Mouse (Mus musculus) neural tube, embryonic 13.5 days (tissue): Measurements from ENCODE around the gene Pelp1. TPM values are rescaled to one million over a fixed set of nuclear protein-coding genes. Genes with fewer than 3 reads are reported as not detected.
"Not testable (repeated sequence)": the region's sequence is repeated elsewhere in the genome, so short reads cannot be mapped to it uniquely, and the experiment has no call there.

Experiments used
- ATAC-seq: fragments of 200-750 bp; cut with Nextera tagmentation; 2 replicates; pipeline ENCODE4 v1.8.0; 2017; ENCODE audit warnings: low read depth, mild to moderate bottlenecking, moderate TSS enrichment, moderate library complexity
- H3K27ac ChIP-seq: fragments of 300-500 bp; sonication (generic); replicated peaks from 2 replicates; pipeline ENCODE4 v1.5.1; 2015; ENCODE audit warnings: moderate library complexity, mild to moderate bottlenecking, inconsistent platforms
- H3K27me3 ChIP-seq: fragments of 300-500 bp; sonication (generic); 2 replicates; pipeline ENCODE4 v1.6.1; 2015; ENCODE audit warnings: mild to moderate bottlenecking, inconsistent platforms
- H3K36me3 ChIP-seq: fragments of 300-500 bp; sonication (generic); 2 replicates; pipeline ENCODE4 v1.6.1; 2015; ENCODE audit warnings: mild to moderate bottlenecking, inconsistent platforms
- H3K4me1 ChIP-seq: fragments of 300-500 bp; sonication (generic); replicated peaks from 2 replicates; pipeline ENCODE4 v1.6.1; 2015; ENCODE audit warnings: inconsistent platforms
- H3K4me2 ChIP-seq: fragments of 300-500 bp; sonication (generic); 2 replicates; pipeline ENCODE4 v1.6.1; 2015; ENCODE audit warnings: inconsistent platforms, mild to moderate bottlenecking, moderate library complexity
- H3K4me3 ChIP-seq: fragments of 300-500 bp; sonication (generic); 2 replicates; pipeline ENCODE4 v1.5.1; 2015; ENCODE audit warnings: mild to moderate bottlenecking, inconsistent platforms
- H3K9ac ChIP-seq: fragments of 300-500 bp; sonication (generic); 2 replicates; pipeline ENCODE4 v1.6.1; 2015; ENCODE audit warnings: moderate library complexity, mild to moderate bottlenecking, inconsistent platforms
- H3K9me3 ChIP-seq: fragments of 300-500 bp; sonication (generic); 2 replicates; pipeline ENCODE4 v1.6.1; 2016; ENCODE audit warnings: inconsistent platforms
- WGBS: fragments of 180-500 bp; shearing (Covaris S2); methylation state at CpG from one replicate; pipeline ENCODE4 v1.1.7; 2015; 5-methylcytosine and 5-hydroxymethylcytosine counted together
- polyA plus RNA-seq: library from polyadenylated mRNA; unstranded; fragments of >200 nt; fragmentation: Nextera tagmentation; extraction: Ambion mirVana; gene quantifications from 2 replicates; pipeline ENCODE4 v1.2.1, GENCODE M21; 2015

The Pelp1 gene
- polyA plus RNA-seq, 1 experiment from 2014 or later, result 31.9 TPM

DNA sequence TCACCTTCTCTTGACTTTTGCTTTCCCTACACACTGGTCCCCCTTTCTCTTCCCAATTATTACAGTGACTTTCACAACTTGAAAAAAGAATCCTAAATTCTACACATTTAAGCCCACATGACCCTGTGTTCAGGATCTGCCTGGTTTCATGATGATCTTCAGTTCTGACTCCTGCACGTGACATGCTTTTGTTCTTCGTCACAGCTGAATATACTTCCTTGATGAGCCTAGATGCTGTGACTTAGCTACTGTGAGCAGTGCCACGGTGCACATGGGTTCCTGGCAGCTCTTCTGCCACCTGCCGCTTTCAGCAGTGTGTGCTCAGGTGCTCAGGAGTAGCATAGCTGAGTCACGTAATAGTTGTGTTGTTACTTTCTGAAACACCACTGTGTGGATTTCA lies 2.8 kb upstream of the Pelp1 start:
- H3K9me3 ChIP-seq, result no peaks in the 10 kb centered on the region
- no peak overlapping the region for H3K4me3 ChIP-seq
- H3K36me3 ChIP-seq, result no peaks in the 10 kb centered on the region
- WGBS, result 80% methylated on average over 5 of the region's 5 CpGs
- no peak overlapping the region for H3K9ac ChIP-seq
- no peak for ATAC-seq
- H3K27me3 ChIP-seq, result peaks cover 4% of the 10 kb centered on the region; the same call in 1 of the 2 replicates
- no peak overlapping the region for H3K4me2 ChIP-seq
- H3K4me1 ChIP-seq, result peaks cover 23% of the 10 kb centered on the region
- no peak overlapping the region for H3K27ac ChIP-seq

DNA sequence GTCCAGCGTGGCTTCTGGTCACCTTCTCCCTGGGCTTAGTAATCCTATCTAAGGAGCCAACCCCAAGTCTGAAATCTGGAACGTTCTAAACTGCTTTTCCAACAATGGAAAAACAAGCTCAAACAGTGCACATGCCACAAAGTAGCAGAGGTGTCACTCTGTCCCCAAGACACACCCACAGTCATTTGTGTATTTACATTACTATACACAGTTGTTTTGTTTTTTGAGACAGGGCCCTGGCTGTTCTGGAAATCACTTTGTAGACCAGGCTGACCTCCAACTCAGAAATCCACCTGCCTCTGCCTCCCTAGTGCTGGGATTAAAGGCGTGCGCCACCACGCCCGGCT lies 439 bp upstream of the Pelp1 start:
- Histone ChIP-seq H3K9me3 (no peaks in the 10 kb centered on the region), H3K27ac (peak overlapping the region; percentile 68; the same call in 1 of the 2 replicates), H3K9ac (peak overlapping the region; percentile 98), H3K4me2 (peak overlapping the region; percentile 97), H3K36me3 (peaks cover 6% of the 10 kb centered on the region; the same call in 1 of the 2 replicates), H3K4me3 (peak overlapping the region; percentile 99), H3K27me3 (no peaks in the 10 kb centered on the region), H3K4me1 (peaks cover 30% of the 10 kb centered on the region)
- no peak for ATAC-seq
- 62% methylated on average over 6 of the region's 6 CpGs for WGBS

DNA sequence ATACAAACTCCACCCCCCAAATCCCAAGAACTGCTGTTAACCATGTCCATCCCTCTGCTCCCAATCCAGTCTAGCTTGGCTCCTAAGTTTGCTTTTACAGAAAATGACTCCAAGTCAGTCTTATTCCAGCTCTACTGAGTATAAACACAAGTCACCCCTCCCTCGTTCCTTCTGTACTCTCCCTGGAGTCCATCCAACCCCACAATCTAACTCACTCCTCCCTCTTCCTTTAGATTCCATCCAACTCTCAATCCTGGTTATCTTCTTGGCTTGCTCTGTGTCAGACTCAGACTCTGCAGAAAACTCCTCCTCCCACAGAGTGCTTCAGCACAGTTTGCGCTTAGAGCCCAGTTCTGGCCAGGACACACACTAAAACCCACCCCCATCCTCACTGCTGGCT lies 6.2 kb downstream of the Pelp1 start:
- Histone ChIP-seq H3K4me1 (peaks cover 17% of the 10 kb centered on the region), H3K4me2 (no peak overlapping the region), H3K36me3 (peaks cover 69% of the 10 kb centered on the region), H3K4me3 (no peak overlapping the region), H3K9me3 (no peaks in the 10 kb centered on the region), H3K9ac (no peak overlapping the region), H3K27ac (no peak overlapping the region), H3K27me3 (no peaks in the 10 kb centered on the region)
- no peak for ATAC-seq
- 89% methylated on average over 2 of the region's 2 CpGs for WGBS

DNA sequence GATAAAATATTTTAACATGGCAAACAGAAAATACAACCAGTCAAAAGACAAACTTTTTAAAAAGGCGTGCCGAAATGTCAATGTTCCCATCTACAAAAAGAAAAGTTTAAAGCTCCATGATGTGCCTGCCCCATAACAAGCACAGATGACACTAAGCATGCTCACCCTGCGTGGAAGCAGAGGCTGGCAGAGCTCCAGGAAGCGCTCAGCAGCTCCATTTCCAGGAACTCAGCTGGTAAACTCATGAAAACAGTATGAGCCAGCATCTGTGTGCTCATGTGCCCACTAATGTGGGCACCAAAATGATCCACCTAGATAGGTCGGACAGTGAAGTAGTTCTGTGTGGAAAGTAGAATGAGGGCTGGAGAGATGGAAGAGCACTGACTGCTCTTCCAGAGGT lies 20.4 kb downstream of the Pelp1 start:
- H3K9ac ChIP-seq, result no peak overlapping the region
- no peak overlapping the region for H3K4me2 ChIP-seq
- no peaks in the 10 kb centered on the region for H3K4me1 ChIP-seq
- no peak overlapping the region for H3K4me3 ChIP-seq
- no peak overlapping the region for H3K27ac ChIP-seq
- 93% methylated on average over 5 of the region's 5 CpGs for WGBS
- H3K27me3 ChIP-seq, result no peaks in the 10 kb centered on the region
- H3K9me3 ChIP-seq, result no peaks in the 10 kb centered on the region
- H3K36me3 ChIP-seq, result peaks cover 38% of the 10 kb centered on the region
- ATAC-seq, result no peak

DNA sequence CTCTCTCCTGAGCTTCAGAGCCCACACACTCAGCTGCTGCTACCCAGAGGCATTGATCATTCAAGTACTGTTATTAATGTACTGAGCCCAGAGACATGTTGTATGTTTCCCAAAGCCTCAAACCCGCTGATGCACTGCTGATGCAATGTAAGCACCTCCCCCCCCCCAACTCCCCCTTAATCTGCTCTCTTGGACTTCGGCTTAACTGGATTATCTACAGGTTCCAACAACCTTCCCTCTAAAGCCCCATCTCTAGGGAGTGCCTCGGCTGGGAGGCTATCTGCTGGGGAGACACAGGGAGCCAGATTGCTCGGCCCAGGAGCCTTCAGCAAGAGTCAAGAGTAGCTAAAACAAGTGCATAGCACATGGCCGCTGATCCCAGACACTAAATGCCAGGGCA lies 22.4 kb downstream of the Pelp1 start:
- Histone ChIP-seq H3K4me3 (no peak overlapping the region), H3K27ac (no peak overlapping the region), H3K27me3 (no peaks in the 10 kb centered on the region), H3K9me3 (no peaks in the 10 kb centered on the region), H3K4me1 (no peaks in the 10 kb centered on the region), H3K36me3 (peaks cover 19% of the 10 kb centered on the region), H3K4me2 (no peak overlapping the region), H3K9ac (no peak overlapping the region)
- 87% methylated on average over 5 of the region's 5 CpGs for WGBS
- no peak for ATAC-seq

DNA sequence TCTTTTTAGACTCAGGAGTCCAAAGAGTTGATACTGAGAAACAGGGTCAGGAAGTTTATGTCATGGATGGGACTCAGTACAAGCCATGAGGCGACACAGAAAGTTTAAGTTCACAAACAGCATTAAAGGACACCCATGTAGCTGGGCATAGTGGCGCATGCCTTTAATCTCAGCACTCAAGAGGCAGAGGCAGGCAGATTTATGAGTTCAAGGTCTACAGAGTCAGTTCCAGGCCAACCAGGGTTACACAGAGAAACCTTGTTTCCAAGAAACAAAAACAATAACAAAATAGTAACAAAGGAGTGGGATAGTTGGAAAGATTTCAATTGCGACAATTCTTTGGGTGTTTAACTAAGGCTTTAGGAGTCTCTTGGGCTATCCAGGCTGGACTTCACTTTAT lies 25.7 kb downstream of the Pelp1 start:
- H3K9me3 ChIP-seq, result no peaks in the 10 kb centered on the region
- no peak overlapping the region for H3K9ac ChIP-seq
- H3K36me3 ChIP-seq, result peaks cover 5% of the 10 kb centered on the region; the same call in 1 of the 2 replicates
- H3K4me1 ChIP-seq, result no peaks in the 10 kb centered on the region
- H3K27me3 ChIP-seq, result no peaks in the 10 kb centered on the region
- WGBS, result 30% methylated on average over 3 of the region's 3 CpGs
- no peak overlapping the region for H3K4me3 ChIP-seq
- ATAC-seq, result no peak
- H3K27ac ChIP-seq, result no peak overlapping the region
- H3K4me2 ChIP-seq, result no peak overlapping the region

DNA sequence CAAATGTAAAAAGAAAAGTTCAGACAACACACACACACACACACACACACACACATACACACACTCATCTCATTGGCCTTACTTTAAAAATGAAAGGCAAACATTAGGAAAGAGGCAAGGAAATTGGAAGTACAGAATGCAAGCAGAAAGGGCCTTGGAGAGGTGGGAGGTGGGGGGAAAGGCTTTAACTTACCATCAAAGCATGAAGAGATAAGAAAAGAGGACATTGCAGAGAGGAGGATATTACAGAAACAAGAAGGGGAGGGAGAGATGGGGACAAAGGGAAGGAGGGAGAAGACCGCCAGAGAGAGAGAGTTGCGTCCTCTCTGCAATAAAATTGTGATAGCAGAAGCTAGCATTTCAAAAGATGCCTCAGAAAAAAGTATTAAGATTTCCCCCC lies 28.5 kb downstream of the Pelp1 start:
- Histone ChIP-seq H3K4me2 (no peak overlapping the region), H3K4me3 (no peak overlapping the region), H3K27ac (no peak overlapping the region), H3K9ac (no peak overlapping the region), H3K27me3 (no peaks in the 10 kb centered on the region), H3K4me1 (no peaks in the 10 kb centered on the region), H3K36me3 (peaks cover 5% of the 10 kb centered on the region; the same call in 1 of the 2 replicates), H3K9me3 (no peaks in the 10 kb centered on the region)
- WGBS, result 85% methylated on average over 2 of the region's 2 CpGs
- ATAC-seq, result no peak

DNA sequence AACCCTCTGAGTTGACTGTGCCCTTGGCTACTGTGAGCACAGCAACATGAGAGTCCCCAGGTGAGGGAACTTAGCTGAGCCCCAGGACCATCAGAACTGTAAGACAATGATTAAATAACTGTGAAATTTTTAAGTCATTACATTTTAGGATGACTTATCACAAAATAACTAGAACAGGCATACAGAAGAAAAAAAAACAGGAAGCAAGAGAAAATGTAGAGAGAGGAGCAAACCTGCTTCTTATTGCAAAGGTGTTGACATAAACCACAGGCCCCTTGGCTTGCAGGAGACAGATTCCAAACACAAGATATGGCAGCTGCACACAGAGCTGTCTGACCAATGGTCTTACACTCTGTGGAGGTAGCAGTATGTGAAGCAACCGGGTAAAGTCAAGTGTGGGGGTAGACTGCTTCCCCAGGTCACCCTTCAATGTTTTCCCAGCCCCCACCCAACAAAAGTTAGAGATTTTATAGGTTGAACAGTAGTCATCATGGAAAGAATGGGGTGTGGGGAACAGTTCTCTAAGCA lies 29.3 kb downstream of the Pelp1 start:
- Histone ChIP-seq H3K36me3 (peaks cover 2% of the 10 kb centered on the region; the same call in 1 of the 2 replicates), H3K9ac (no peak overlapping the region), H3K9me3 (no peaks in the 10 kb centered on the region), H3K27ac (no peak overlapping the region), H3K4me3 (no peak overlapping the region), H3K4me2 (no peak overlapping the region), H3K4me1 (no peaks in the 10 kb centered on the region), H3K27me3 (no peaks in the 10 kb centered on the region)
- ATAC-seq, result no peak
- WGBS, result 85% methylated on average over 1 of the region's 1 CpGs

DNA sequence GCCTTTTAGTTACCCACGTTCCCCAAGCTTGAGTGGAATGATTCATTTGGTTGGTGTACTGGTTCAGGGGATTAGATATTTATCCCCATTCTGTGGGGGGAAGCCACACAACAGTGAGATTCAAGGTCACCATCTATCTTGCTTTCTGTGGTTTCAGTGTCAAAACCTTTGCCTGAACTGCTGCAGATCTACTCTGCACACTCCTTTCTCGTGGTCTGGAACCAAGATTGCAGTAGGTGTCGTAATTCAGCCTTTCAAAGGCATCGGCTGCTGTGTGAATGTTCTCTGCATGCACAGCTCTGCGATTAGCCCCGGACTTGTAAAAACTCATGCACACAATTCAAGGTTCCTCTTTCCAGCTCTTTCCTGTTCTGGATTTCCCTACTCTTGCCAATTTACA lies 33.8 kb downstream of the Pelp1 start:
- H3K36me3 ChIP-seq, result no peaks in the 10 kb centered on the region
- 72% methylated on average over 6 of the region's 6 CpGs for whole genome bisulfite sequencing
- no peak overlapping the region for H3K27ac ChIP-seq
- H3K4me3 ChIP-seq, result no peak overlapping the region
- H3K9ac ChIP-seq, result no peak overlapping the region
- no peak overlapping the region for H3K4me2 ChIP-seq
- 0 out of 2 replicates have a peak, but pooled peaks cover 3% of the 10 kb centered on the region for H3K27me3 ChIP-seq
- ATAC-seq, result no peak
- H3K9me3 ChIP-seq, result no peaks in the 10 kb centered on the region
- no peaks in the 10 kb centered on the region for H3K4me1 ChIP-seq

DNA sequence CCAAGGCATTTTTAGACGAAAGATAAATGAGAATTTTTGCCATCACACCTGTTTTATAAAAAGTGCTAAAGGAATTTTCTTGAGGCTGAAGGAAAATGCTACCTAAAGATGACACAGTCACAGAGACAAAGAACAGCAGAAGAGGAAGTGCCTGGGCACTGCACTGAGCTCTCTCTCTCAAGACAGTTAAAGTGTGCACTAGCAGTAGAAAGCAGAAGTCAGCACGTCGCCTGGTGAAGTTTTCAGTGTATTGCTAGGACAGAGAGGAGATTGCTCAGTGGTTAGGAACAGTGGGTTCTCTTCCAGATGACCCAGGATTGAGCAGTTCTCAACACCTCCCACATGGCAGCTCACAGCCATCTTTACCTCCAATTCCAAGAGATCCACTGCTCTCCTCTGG lies 35.5 kb downstream of the Pelp1 start:
- Histone ChIP-seq H3K27ac (no peak overlapping the region), H3K4me2 (no peak overlapping the region), H3K9ac (no peak overlapping the region), H3K36me3 (no peaks in the 10 kb centered on the region), H3K9me3 (no peaks in the 10 kb centered on the region), H3K4me1 (no peaks in the 10 kb centered on the region), H3K4me3 (no peak overlapping the region), H3K27me3 (0 out of 2 replicates have a peak, but pooled peaks cover 3% of the 10 kb centered on the region)
- WGBS, result 81% methylated on average over 3 of the region's 3 CpGs
- ATAC-seq, result no peak

DNA sequence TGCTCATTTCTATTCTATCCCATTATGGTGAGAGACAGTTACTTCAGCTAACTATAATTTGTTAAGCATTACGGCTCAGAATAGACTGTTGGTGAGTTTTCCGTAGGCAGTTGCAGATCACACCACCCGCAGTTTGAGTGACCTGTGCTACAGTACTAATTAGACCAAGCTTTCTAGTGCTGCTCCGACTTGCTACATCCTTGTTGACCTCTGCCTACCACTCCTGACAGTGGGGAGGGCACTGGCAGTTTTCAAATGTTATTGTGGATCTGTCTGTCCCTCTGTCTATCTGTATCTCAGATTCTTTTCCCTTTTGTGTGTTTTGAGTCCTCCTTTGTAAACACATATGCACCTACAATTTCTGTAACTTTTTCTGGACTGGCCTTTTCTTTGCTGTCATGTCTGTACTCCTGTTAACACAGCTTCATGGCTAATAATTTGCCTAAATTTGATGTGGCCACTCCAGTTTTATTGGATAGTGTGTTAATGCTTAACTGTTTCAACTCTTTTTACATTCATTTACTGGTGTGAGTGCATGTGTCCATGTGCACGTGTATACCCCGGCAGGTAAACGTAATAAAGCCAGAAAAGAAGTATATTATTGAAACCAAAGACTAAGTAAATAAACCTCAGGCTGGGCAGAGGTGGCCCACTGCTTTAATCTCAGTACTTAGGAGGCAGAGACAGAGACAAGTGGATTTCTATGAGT lies 36.8 kb downstream of the Pelp1 start:
- 86% methylated on average over 7 of the region's 7 CpGs for WGBS
- Histone ChIP-seq H3K9ac (no peak overlapping the region), H3K4me3 (no peak overlapping the region), H3K4me1 (no peaks in the 10 kb centered on the region), H3K27me3 (0 out of 2 replicates have a peak, but pooled peaks cover 3% of the 10 kb centered on the region), H3K4me2 (no peak overlapping the region), H3K27ac (no peak overlapping the region), H3K9me3 (no peaks in the 10 kb centered on the region), H3K36me3 (no peaks in the 10 kb centered on the region)
- ATAC-seq, result no peak

DNA sequence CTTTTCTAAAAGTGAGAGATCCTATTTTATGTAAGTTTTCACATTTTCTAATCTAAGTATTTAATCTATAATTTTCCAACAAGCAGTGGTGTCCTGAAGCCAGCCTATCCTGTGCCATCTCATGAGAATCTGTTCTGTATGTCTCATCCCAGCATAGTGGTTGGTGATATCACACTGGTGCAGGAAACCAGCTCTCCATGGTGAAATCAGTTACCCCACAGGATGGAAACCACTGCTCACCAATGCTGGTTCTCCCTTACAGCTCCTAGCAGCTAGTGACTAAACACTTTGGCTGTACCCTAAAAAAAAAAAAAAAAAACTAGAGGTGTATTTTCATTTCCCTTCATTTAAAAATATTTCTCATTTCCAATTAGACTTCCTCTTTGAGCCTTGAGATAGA lies 37.4 kb downstream of the Pelp1 start:
- H3K36me3 ChIP-seq, result no peaks in the 10 kb centered on the region
- no peak for ATAC-seq
- no peaks in the 10 kb centered on the region for H3K4me1 ChIP-seq

DNA sequence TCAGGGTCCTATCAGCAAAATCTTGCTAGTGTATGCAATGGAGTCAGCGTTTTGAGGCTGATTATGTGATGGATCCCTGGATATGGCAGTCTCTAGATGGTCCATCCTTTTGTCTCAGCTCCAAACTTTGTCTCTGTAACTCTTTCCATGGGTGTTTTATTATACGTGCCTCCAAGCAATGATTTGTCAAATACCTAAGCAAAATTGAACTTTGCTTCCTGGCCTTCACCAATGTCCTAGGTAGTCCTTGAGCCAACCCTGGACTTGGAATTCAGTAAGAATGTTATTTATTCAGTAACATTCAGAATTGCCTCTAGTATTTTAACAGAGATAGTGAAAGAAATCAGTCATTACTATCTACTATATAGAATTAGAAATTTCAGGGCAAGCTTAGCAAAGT lies 41.2 kb downstream of the Pelp1 start:
- not testable (repeated sequence) for H3K27me3 ChIP-seq, H3K4me3 ChIP-seq, H3K9me3 ChIP-seq, ATAC-seq, H3K4me1 ChIP-seq, H3K36me3 ChIP-seq, H3K4me2 ChIP-seq, H3K9ac ChIP-seq, H3K27ac ChIP-seq
- WGBS, result 74% methylated on average over 2 of the region's 2 CpGs

More for the DNA sequence above, 37.4 kb downstream of the Pelp1 start:
- no peak overlapping the region for H3K4me2 ChIP-seq
- no peak overlapping the region for H3K4me3 ChIP-seq
- H3K9ac ChIP-seq, result no peak overlapping the region
- H3K9me3 ChIP-seq, result no peaks in the 10 kb centered on the region
- 0 out of 2 replicates have a peak, but pooled peaks cover 3% of the 10 kb centered on the region for H3K27me3 ChIP-seq
- H3K27ac ChIP-seq, result no peak overlapping the region
